Mouse (Mus musculus) kidney, postnatal 10 days (tissue): ENCODE measurements at regions not wholly inside any gene's neighbourhood (a gene's known extent, or its start where the extent isn't known, plus 50 kb on each side); places are given as distances from the start of the nearest gene placed in this dataset.

Experiments
- DNase-seq: peaks from one replicate; pipeline ENCODE4 v3.0.0; 2021; ENCODE audit warnings: mixed read lengths

- no peak for DNase-seq
Observed at GRCm38 (mm10) chr11:84760622-84761196, 58.6 kb downstream of the Mrm1 start.

GRCm38 (mm10) chr11:84759478-84759986, 59.8 kb downstream of the Mrm1 start:
- no peak for DNase-seq

- no peak for DNase-seq
Observed at GRCm38 (mm10) chr11:84752007-84752406, 67.3 kb downstream of the Mrm1 start.

- DNase-seq = peak; percentile 17
Observed at GRCm38 (mm10) chr11:84749490-84750349, 69.6 kb downstream of the Mrm1 start.

GRCm38 (mm10) chr11:84738769-84739589, 80.3 kb downstream of the Mrm1 start:
- DNase-seq = peak; percentile 14

GRCm38 (mm10) chr11:84738128-84738527, 81.2 kb downstream of the Mrm1 start:
- no peak for DNase-seq

- no peak for DNase-seq
Observed at GRCm38 (mm10) chr11:84731890-84732289, 87.4 kb downstream of the Mrm1 start.

GRCm38 (mm10) chr11:84730218-84730617, 89.1 kb downstream of the Mrm1 start:
- no peak for DNase-seq

GRCm38 (mm10) chr11:84729189-84729588, 90.1 kb downstream of the Mrm1 start:
- DNase-seq = peak; percentile 85

- DNase-seq = no peak
Observed at GRCm38 (mm10) chr11:84725936-84726613, 93.2 kb downstream of the Mrm1 start.

- DNase-seq = no peak
Observed at GRCm38 (mm10) chr11:84725177-84725792, 94.0 kb downstream of the Mrm1 start.

- peak; percentile 70 for DNase-seq
Observed at GRCm38 (mm10) chr11:84724080-84724479, 95.2 kb downstream of the Mrm1 start.

- DNase-seq = no peak
Observed at GRCm38 (mm10) chr11:84722658-84723201, 96.6 kb downstream of the Mrm1 start.

GRCm38 (mm10) chr11:84721979-84722378, 97.3 kb downstream of the Mrm1 start:
- no peak for DNase-seq

- DNase-seq = no peak
Observed at GRCm38 (mm10) chr11:84721150-84721549, 98.2 kb downstream of the Mrm1 start.

- DNase-seq = no peak
Observed at GRCm38 (mm10) chr11:84719781-84720180, 99.5 kb downstream of the Mrm1 start.

GRCm38 (mm10) chr11:84712731-84713130, 106.6 kb downstream of the Mrm1 start:
- no peak for DNase-seq

GRCm38 (mm10) chr11:84711886-84712285, 107.4 kb downstream of the Mrm1 start:
- DNase-seq = no peak

GRCm38 (mm10) chr11:84708222-84708730, 111.0 kb downstream of the Mrm1 start:
- no peak for DNase-seq

GRCm38 (mm10) chr11:84707772-84708171, 111.5 kb downstream of the Mrm1 start:
- no peak for DNase-seq

- peak; percentile 13 for DNase-seq
Observed at GRCm38 (mm10) chr11:84706692-84707091, 112.6 kb downstream of the Mrm1 start.
